Mouse (Mus musculus): ENCODE measurements around the gene Atl1. TPM values are rescaled to one million over a fixed set of nuclear protein-coding genes. Genes with fewer than 3 reads are reported as not detected.

Gene Atl1
- total and polyA plus RNA-seq, 2 experiments: 0.40 to 1.5 TPM

- peaks cover 27% of the 10 kb centered on the region for H3K36me3 ChIP-seq (ENCODE audit: control insufficient read depth, insufficient read depth, low read length)
- no peaks in the 10 kb centered on the region for H3K27me3 ChIP-seq (ENCODE audit: control insufficient read depth, insufficient read depth, low read length)
- WGBS: 1% methylated on average over 35 of the region's 36 CpGs
- no peak for TF ChIP-seq CTCF (IDR thresholded peaks at IDR 0.05; ENCODE audit: low read depth, low read length)
- no peak for TF ChIP-seq POLR2A (IDR thresholded peaks at IDR 0.05; ENCODE audit: extremely low read depth, insufficient read depth, low read length)
- H3K79me2 ChIP-seq (ENCODE audit: control insufficient read depth, insufficient read depth, low read length): peaks cover 11% of the 10 kb centered on the region; the same call in 1 of the 2 replicates
- H3K4me3 ChIP-seq (ENCODE audit: insufficient read depth, low read depth, low read length): peak overlapping the region; percentile 99
- peak overlapping the region; percentile 75 for H3K27ac ChIP-seq (replicated peaks; ENCODE audit: insufficient read depth, low read depth, low read length)
- H3K4me1 ChIP-seq (ENCODE audit: control insufficient read depth, insufficient read depth, low read length): peaks cover 7% of the 10 kb centered on the region
- H3K9ac ChIP-seq (ENCODE audit: low read depth, low read length): peak overlapping the region; percentile 98
- peak; percentile 21 for DNase-seq (ENCODE audit: extremely low read depth, low read depth, low spot score)
Measured at GRCm38 (mm10) chr12:69986241-69986762, 93.9 kb downstream of the Atl1 start.

GRCm38 (mm10) chr12:69986786-69987497, 94.5 kb downstream of the Atl1 start, which contains the start of gene Sav1:
TSS of gene Sav1 (minus strand) at chr12:69987002.
- TF ChIP-seq CTCF (IDR thresholded peaks at IDR 0.05; ENCODE audit: low read depth, low read length) (no peak; the same call in 1 of the 2 replicates), POLR2A (IDR thresholded peaks at IDR 0.05; ENCODE audit: extremely low read depth, insufficient read depth, low read length) (peak; percentile 50)
- under 1% methylated on average over 102 of the region's 102 CpGs for WGBS
- Histone ChIP-seq H3K27ac (replicated peaks; ENCODE audit: insufficient read depth, low read depth, low read length) (peak within 1 kb of the TSS; percentile 75), H3K4me3 (ENCODE audit: insufficient read depth, low read depth, low read length) (peak within 1 kb of the TSS; percentile 99), H3K4me1 (ENCODE audit: control insufficient read depth, insufficient read depth, low read length) (peaks cover 5% of the 10 kb centered on the region), H3K79me2 (ENCODE audit: control insufficient read depth, insufficient read depth, low read length) (peaks cover 11% of the 10 kb centered on the region; the same call in 1 of the 2 replicates), H3K36me3 (ENCODE audit: control insufficient read depth, insufficient read depth, low read length) (peaks cover 23% of the 10 kb centered on the region), H3K9ac (ENCODE audit: low read depth, low read length) (peak within 1 kb of the TSS; percentile 98), H3K27me3 (ENCODE audit: control insufficient read depth, insufficient read depth, low read length) (no peaks in the 10 kb centered on the region)
- DNase-seq (ENCODE audit: extremely low read depth, low read depth, low spot score): peak; percentile 51

- peak; percentile 73 for DNase-seq (ENCODE audit: extremely low read depth, low read depth, low spot score)
- H3K36me3 ChIP-seq (ENCODE audit: control insufficient read depth, insufficient read depth, low read length): no peaks in the 10 kb centered on the region
- H3K4me3 ChIP-seq (ENCODE audit: insufficient read depth, low read depth, low read length): no peak overlapping the region
- H3K27ac ChIP-seq (replicated peaks; ENCODE audit: insufficient read depth, low read depth, low read length): no peak overlapping the region
- H3K4me1 ChIP-seq (ENCODE audit: control insufficient read depth, insufficient read depth, low read length): no peaks in the 10 kb centered on the region; the same call in 1 of the 2 replicates
- H3K79me2 ChIP-seq (ENCODE audit: control insufficient read depth, insufficient read depth, low read length): no peaks in the 10 kb centered on the region
- H3K27me3 ChIP-seq (ENCODE audit: control insufficient read depth, insufficient read depth, low read length): no peaks in the 10 kb centered on the region
- 13% methylated on average over 3 of the region's 3 CpGs for WGBS
- no peak overlapping the region for H3K9ac ChIP-seq (ENCODE audit: low read depth, low read length)
- TF ChIP-seq POLR2A (IDR thresholded peaks at IDR 0.05; ENCODE audit: extremely low read depth, insufficient read depth, low read length) (no peak), CTCF (IDR thresholded peaks at IDR 0.05; ENCODE audit: low read depth, low read length) (no peak)
Measured at GRCm38 (mm10) chr12:69995382-69995781, 103.0 kb downstream of the Atl1 start.

- Histone ChIP-seq H3K36me3 (ENCODE audit: control insufficient read depth, insufficient read depth, low read length) (no peaks in the 10 kb centered on the region), H3K9ac (ENCODE audit: low read depth, low read length) (no peak overlapping the region), H3K79me2 (ENCODE audit: control insufficient read depth, insufficient read depth, low read length) (no peaks in the 10 kb centered on the region), H3K27me3 (ENCODE audit: control insufficient read depth, insufficient read depth, low read length) (no peaks in the 10 kb centered on the region), H3K27ac (replicated peaks; ENCODE audit: insufficient read depth, low read depth, low read length) (no peak overlapping the region), H3K4me3 (ENCODE audit: insufficient read depth, low read depth, low read length) (no peak overlapping the region), H3K4me1 (ENCODE audit: control insufficient read depth, insufficient read depth, low read length) (no peaks in the 10 kb centered on the region; the same call in 1 of the 2 replicates)
- no peak for DNase-seq (ENCODE audit: extremely low read depth, low read depth, low spot score)
- WGBS: 81% methylated on average over 13 of the region's 13 CpGs
- TF ChIP-seq POLR2A (IDR thresholded peaks at IDR 0.05; ENCODE audit: extremely low read depth, insufficient read depth, low read length): no peak
- TF ChIP-seq CTCF (IDR thresholded peaks at IDR 0.05; ENCODE audit: low read depth, low read length): no peak
Measured at GRCm38 (mm10) chr12:69998186-69998983, 106.0 kb downstream of the Atl1 start.

- Histone ChIP-seq H3K4me1 (ENCODE audit: control insufficient read depth, insufficient read depth, low read length) (no peaks in the 10 kb centered on the region), H3K27ac (replicated peaks; ENCODE audit: insufficient read depth, low read depth, low read length) (no peak overlapping the region), H3K79me2 (ENCODE audit: control insufficient read depth, insufficient read depth, low read length) (no peaks in the 10 kb centered on the region), H3K36me3 (ENCODE audit: control insufficient read depth, insufficient read depth, low read length) (no peaks in the 10 kb centered on the region), H3K9ac (ENCODE audit: low read depth, low read length) (no peak overlapping the region), H3K27me3 (ENCODE audit: control insufficient read depth, insufficient read depth, low read length) (no peaks in the 10 kb centered on the region), H3K4me3 (ENCODE audit: insufficient read depth, low read depth, low read length) (no peak overlapping the region)
- DNase-seq (ENCODE audit: extremely low read depth, low read depth, low spot score): no peak
- TF ChIP-seq CTCF (IDR thresholded peaks at IDR 0.05; ENCODE audit: low read depth, low read length) (no peak), POLR2A (IDR thresholded peaks at IDR 0.05; ENCODE audit: extremely low read depth, insufficient read depth, low read length) (no peak)
- 73% methylated on average over 4 of the region's 4 CpGs for WGBS
Measured at GRCm38 (mm10) chr12:70005103-70005502, 112.7 kb downstream of the Atl1 start.

All from liver, adult 2 months (tissue).